Mouse (Mus musculus) megakaryocyte, embryonic 14.5 days (primary cell): ENCODE measurements around the gene Sycn. TPM values are rescaled to one million over a fixed set of nuclear protein-coding genes. Genes with fewer than 3 reads are reported as not detected.

Experiments
- H3K27me3 ChIP-seq: replicated peaks from 2 replicates; pipeline ENCODE3; 2012; ENCODE audit warnings: inconsistent platforms
- H3K36me3 ChIP-seq: replicated peaks from 2 replicates; pipeline ENCODE3; 2012; ENCODE audit warnings: low read length, inconsistent platforms, mixed read lengths
- H3K4me1 ChIP-seq: 2 replicates; pipeline ENCODE4 v1.6.1; 2012; ENCODE audit warnings: inconsistent platforms
- H3K4me3 ChIP-seq: replicated peaks from 2 replicates; pipeline ENCODE3; 2012; ENCODE audit warnings: moderate library complexity, mild to moderate bottlenecking, inconsistent platforms
- H3K9me3 ChIP-seq: 2 replicates; pipeline ENCODE4 v1.6.1; 2012; ENCODE audit warnings: inconsistent platforms
- FLI1 ChIP-seq: IDR thresholded peaks from 2 replicates; pipeline ENCODE4 v1.6.1; 2012; ENCODE audit warnings: low read length, inconsistent platforms, mixed read lengths
- GATA1 ChIP-seq: IDR thresholded peaks from 3 replicates; pipeline ENCODE4 v1.6.1; 2012; ENCODE audit warnings: mixed read lengths, low read length, inconsistent platforms, borderline replicate concordance
- polyA plus RNA-seq: library from polyadenylated mRNA; stranded (reverse); fragments of >175 nt; gene quantifications from 2 replicates; pipeline ENCODE4 v1.2.3, GENCODE M21; 2012; ENCODE audit warnings: low replicate concordance; ENCODE audit not compliant: insufficient read depth

Sycn gene
- polyA plus RNA-seq, 1 experiment, result not detected

DNA sequence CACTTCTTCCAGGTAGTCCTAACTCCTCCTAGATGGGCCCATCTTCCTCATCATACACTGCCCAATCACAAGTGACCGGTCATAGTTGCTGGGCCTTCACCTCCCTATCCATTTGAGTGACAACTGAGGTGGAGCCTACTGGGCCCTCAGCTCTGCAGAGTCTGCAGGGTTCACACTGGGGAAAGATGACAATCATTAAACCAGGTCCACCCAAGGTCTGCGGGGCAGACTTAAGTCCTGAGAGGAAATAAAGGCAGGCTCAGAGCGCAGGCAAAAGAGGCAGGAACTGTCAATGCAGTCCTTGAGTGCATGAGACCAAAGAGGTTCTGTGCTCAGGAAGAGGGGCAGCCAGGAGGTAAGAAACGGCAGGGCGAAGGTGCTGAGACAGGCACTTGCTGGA is 32.0 kb downstream of the Sycn start:
- no peak overlapping the region for H3K4me3 ChIP-seq
- H3K4me1 ChIP-seq, result peaks cover 82% of the 10 kb centered on the region
- peaks cover 19% of the 10 kb centered on the region for H3K36me3 ChIP-seq
- no peaks in the 10 kb centered on the region for H3K9me3 ChIP-seq
- H3K27me3 ChIP-seq, result no peaks in the 10 kb centered on the region
- TF ChIP-seq FLI1 (no peak), GATA1 (no peak)

DNA sequence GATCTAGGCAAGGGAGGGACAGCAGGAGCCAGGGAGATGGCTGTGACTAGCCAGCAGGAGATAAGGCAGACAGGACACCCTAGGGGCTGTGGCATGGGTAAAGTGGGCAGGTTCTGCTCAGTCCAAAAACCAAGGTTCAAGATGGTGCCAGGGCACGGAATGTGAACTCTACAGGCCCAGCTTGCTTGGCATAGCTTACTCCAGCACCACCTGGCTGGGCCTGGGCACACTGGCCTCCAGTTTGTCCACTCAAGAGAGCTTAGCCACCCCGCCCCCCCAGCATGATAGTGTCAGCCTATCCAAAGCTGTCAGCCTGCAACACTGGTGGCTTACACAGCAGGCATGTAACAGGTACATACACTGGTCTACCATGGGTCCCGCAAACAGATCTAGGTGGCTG is 32.6 kb downstream of the Sycn start:
- H3K27me3 ChIP-seq, result no peaks in the 10 kb centered on the region
- H3K9me3 ChIP-seq, result no peaks in the 10 kb centered on the region
- peaks cover 14% of the 10 kb centered on the region for H3K36me3 ChIP-seq
- no peak for TF ChIP-seq FLI1
- TF ChIP-seq GATA1, result no peak
- H3K4me1 ChIP-seq, result peaks cover 82% of the 10 kb centered on the region
- H3K4me3 ChIP-seq, result no peak overlapping the region

DNA sequence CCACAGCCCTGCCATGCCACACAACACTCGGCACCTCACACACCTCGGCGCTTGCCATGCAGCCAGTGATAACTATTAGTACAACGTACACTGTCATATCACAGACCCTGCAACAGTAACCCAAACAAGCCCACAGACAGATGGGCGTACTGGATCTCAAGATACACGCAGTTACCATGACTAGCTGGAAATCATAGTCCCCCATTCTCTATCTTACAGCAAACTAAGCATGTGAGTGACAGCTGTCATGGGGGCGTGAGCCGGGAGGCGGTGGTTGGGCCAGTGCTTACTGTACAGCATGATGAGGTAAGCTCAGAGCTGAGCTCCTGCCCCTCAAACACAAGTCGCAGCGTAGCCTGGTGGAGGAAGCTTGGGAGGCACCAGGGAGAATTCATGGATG is 34.9 kb downstream of the Sycn start:
- TF ChIP-seq GATA1, result no peak
- TF ChIP-seq FLI1, result no peak
- no peaks in the 10 kb centered on the region for H3K27me3 ChIP-seq
- peaks cover 9% of the 10 kb centered on the region for H3K36me3 ChIP-seq
- no peaks in the 10 kb centered on the region for H3K9me3 ChIP-seq
- no peak overlapping the region for H3K4me3 ChIP-seq
- H3K4me1 ChIP-seq, result peaks cover 97% of the 10 kb centered on the region

DNA sequence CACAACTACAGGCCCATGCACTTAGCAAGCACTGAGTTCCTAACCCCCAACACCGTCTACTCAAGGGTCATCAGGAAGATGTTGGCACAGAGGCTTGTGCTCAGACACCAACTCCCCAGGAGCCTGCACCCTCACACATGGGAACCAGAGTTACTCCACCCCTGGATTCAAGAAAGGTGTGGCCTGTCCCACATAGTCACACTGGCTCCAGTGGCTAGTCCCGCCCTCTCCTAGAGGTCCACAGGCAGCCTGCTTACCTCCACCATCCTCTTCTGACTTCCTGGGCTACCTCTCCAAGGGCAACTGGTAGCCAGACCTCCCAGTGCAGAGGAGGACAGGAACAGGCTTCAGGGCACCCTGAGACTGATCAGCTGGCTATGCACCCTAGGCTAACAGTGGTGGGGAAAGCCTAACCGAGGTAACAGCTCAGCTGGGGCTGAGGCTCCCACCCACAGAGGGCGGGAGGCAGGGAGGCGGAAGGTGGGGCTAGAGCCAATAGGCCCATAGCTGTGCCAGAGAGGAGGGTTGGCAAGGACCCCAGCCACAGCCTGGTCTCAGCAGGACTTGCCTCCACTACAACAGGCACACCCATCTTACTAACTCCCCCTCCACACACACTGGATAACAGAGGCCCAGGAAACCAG is 35.7 kb downstream of the Sycn start:
- Histone ChIP-seq H3K4me3 (no peak overlapping the region), H3K4me1 (peaks cover 95% of the 10 kb centered on the region), H3K27me3 (no peaks in the 10 kb centered on the region), H3K9me3 (peaks cover 3% of the 10 kb centered on the region; the same call in 1 of the 2 replicates), H3K36me3 (peaks cover 16% of the 10 kb centered on the region)
- TF ChIP-seq FLI1 (no peak), GATA1 (no peak)

DNA sequence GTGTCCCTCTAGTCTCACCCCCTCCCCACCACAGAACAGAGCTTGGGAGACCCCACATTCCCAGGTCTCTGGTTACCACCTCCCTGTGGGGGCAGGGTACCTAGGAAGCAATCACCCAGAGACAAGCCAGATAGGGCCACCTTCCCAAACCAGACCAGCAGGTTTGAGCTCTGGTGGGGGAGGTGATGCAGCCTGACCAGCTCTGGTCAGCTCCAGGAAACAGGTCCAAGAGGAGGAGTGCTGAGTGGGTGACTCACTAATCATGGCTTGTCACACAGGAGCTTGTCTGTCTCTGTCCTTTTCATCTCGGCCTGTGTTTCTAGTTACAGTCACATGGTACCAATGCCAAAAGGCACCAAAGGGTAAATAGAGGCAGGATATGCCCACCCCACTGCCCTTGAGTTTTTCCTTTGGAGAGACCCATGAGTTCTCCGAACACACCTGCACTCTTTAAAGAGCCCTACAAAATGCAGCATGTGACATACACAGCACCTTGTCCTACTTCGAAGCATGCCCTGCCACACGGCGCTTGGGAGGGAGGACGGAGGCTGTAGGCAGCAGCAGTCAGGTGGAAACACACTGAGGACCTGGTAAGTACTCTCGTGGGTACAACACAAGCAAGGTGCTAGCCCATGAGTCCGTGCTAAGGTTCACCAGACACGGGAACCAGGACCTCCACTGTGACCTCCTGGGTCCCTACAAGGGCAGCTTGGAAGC is 37.3 kb downstream of the Sycn start:
- H3K4me3 ChIP-seq, result peak overlapping the region; percentile 5
- TF ChIP-seq GATA1 (no peak), FLI1 (no peak)
- peaks cover 18% of the 10 kb centered on the region for H3K36me3 ChIP-seq
- H3K27me3 ChIP-seq, result no peaks in the 10 kb centered on the region
- H3K9me3 ChIP-seq, result peaks cover 3% of the 10 kb centered on the region; the same call in 1 of the 2 replicates
- peaks cover 98% of the 10 kb centered on the region for H3K4me1 ChIP-seq

DNA sequence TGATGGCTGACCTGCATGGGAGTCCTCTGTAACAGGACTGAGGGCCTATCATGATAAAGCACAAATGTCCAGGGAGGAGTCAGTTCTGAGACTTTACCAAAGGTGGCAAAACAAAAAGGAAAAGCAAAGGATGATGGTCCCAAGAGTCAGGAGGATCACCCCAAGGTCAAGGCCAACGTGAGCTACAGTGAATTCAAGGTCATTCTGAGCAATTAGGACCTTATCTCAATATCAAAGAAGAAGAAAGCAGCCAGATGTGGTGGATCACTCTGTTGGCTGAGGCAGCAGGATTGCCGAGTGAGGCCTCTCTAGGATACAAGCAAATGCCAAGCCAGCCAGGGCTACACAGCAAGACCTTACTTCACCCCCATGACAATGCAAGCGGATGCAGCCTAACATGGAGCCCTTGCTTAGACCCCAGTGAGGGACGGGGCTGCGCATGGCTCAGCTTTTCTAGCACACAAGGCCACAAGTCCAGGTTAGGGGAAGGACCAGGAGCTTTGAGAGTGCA is 37.9 kb downstream of the Sycn start:
- peaks cover 98% of the 10 kb centered on the region for H3K4me1 ChIP-seq

DNA sequence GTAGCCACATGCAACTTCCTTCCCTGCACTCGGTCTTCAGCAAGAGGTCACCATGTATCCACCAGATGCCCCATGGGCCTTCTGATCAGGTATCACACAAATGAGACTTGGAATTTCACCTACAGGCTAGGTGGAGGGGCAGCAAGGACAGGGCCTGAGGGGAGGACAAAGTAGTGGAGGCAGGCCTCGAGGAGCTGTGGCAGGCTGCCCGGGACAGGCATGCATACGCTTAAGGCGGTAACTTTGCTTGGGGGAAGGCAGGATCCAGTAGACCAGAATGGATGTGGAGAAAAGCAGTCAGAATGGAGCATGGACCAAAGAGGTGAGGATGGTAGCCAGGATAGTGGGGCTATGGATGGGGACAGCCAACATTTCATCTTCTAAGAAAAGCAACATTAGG is 39.1 kb downstream of the Sycn start:
- Histone ChIP-seq H3K36me3 (peaks cover 18% of the 10 kb centered on the region), H3K4me1 (peaks cover 98% of the 10 kb centered on the region), H3K4me3 (peak overlapping the region; percentile 54), H3K27me3 (no peaks in the 10 kb centered on the region), H3K9me3 (peaks cover 3% of the 10 kb centered on the region; the same call in 1 of the 2 replicates)
- TF ChIP-seq FLI1 (no peak), GATA1 (no peak)

More for the DNA sequence above, 37.9 kb downstream of the Sycn start:
- peaks cover 3% of the 10 kb centered on the region; the same call in 1 of the 2 replicates for H3K9me3 ChIP-seq
- TF ChIP-seq GATA1 (no peak), FLI1 (no peak)
- no peak overlapping the region for H3K4me3 ChIP-seq
- no peaks in the 10 kb centered on the region for H3K27me3 ChIP-seq
- H3K36me3 ChIP-seq, result peaks cover 18% of the 10 kb centered on the region

DNA sequence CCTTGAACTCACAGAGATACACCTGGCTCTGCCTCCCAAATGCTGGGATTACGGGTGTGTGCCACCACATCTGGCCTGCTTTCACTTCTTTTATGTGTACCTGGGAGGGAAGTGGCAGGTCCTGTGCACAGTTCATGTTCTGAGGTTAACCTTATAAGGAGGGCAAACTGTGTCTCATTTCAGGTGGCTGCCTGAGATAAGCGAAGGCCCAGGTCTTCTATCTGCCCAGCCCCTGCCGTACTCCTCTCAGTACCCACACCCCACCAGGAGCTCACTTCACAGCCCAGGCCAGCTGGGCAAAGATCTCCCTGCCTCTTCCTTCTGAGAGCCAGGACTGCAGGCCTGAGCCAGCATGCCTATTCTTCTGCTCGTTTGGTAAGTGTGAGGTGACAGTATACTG is 41.0 kb downstream of the Sycn start:
- TF ChIP-seq GATA1 (no peak), FLI1 (no peak)
- peaks cover 3% of the 10 kb centered on the region; the same call in 1 of the 2 replicates for H3K9me3 ChIP-seq
- peaks cover 18% of the 10 kb centered on the region for H3K36me3 ChIP-seq
- no peak overlapping the region for H3K4me3 ChIP-seq
- peaks cover 97% of the 10 kb centered on the region for H3K4me1 ChIP-seq
- H3K27me3 ChIP-seq, result no peaks in the 10 kb centered on the region

DNA sequence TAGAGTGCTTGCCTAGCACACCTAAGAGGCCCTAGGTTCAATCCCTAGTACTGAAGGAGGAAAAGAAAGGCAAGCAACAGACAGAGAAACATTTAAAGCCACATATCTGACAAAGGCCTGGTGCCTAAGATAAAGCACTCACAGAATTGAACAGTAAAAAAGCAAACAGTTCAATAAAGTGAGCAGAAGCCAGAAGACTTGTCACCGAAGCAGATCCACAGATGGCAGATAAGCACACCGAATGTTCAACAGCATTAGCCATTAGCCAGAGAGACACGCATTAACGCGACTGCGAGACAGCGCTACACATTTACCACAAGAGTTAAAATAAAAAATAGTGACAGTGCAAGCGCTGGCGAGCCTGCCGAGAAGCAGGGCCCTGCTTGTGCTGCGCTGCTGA is 42.2 kb downstream of the Sycn start:
- Histone ChIP-seq H3K4me3 (no peak overlapping the region), H3K36me3 (peaks cover 18% of the 10 kb centered on the region), H3K9me3 (peaks cover 3% of the 10 kb centered on the region; the same call in 1 of the 2 replicates), H3K4me1 (peaks cover 97% of the 10 kb centered on the region), H3K27me3 (no peaks in the 10 kb centered on the region)
- TF ChIP-seq GATA1, result no peak
- no peak for TF ChIP-seq FLI1

DNA sequence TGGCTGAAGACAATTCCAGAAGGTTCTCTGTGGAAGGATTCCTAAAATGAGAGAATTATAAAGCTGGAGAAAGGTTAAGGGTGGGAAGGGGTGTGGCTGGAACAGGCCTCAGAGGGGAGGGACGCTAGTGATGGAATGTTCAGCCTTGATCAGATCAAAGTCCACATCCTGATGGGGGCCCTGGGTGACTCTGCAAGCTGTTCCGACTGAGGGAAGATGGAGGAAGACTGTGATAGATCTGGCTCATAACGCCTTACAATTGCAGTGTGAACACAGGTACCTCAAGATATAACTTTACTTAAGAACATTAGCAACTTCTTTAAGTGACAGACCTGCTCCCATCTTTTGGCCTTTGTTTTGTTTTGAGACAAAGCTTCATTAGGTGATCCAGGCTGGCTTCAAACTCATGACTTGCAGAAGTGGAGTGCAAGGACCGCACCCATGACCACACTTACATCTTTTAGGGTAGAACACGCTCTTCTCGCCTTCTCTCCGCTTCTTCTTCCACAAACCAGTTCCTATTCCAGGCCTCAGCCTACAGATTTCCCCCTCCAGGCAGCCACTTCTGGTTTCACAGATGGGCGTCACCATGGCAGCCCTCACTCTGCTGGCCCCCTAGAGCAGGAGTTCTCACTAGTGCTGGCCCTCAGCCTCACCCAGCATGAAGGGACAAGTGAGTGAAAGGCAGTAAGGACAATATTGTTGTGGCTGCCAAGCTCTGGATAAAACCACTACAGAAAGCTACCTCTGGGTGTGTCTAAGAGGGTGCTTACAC is 43.1 kb downstream of the Sycn start:
- Histone ChIP-seq H3K9me3 (peaks cover 3% of the 10 kb centered on the region; the same call in 1 of the 2 replicates), H3K36me3 (peaks cover 17% of the 10 kb centered on the region), H3K27me3 (no peaks in the 10 kb centered on the region), H3K4me1 (peaks cover 95% of the 10 kb centered on the region), H3K4me3 (peak overlapping the region; percentile 26)
- TF ChIP-seq FLI1, result no peak
- TF ChIP-seq GATA1, result no peak
